Mouse (Mus musculus) heart, postnatal 0 days (tissue): ENCODE measurements around the gene Prkaca. TPM values are rescaled to one million over a fixed set of nuclear protein-coding genes. Genes with fewer than 3 reads are reported as not detected.

Source experiments
- ATAC-seq: fragments of 200-750 bp; cut with Nextera tagmentation; 2 replicates; pipeline ENCODE4 v1.8.0; 2017; ENCODE audit warnings: low read depth, moderate number of reproducible peaks, moderate library complexity; ENCODE audit not compliant: insufficient read depth
- DNase-seq: peaks from one replicate; pipeline ENCODE4 v3.0.0-alpha.2; 2016; ENCODE audit warnings: low spot score
- H3K27ac ChIP-seq: fragments of 300-500 bp; sonication (generic); 2 replicates; pipeline ENCODE4 v1.5.1; 2014; ENCODE audit warnings: low read depth, mild to moderate bottlenecking
- H3K27me3 ChIP-seq: fragments of 300-500 bp; sonication (generic); 2 replicates; pipeline ENCODE4 v1.6.1; 2014; ENCODE audit warnings: low read length, mixed read lengths; ENCODE audit not compliant: control insufficient read depth, insufficient read depth
- H3K36me3 ChIP-seq: fragments of 300-500 bp; sonication (generic); replicated peaks from 2 replicates; pipeline ENCODE4 v1.6.1; 2014; ENCODE audit warnings: low read length, mixed read lengths; ENCODE audit not compliant: control insufficient read depth, insufficient read depth
- H3K4me1 ChIP-seq: fragments of 300-500 bp; sonication (generic); 2 replicates; pipeline ENCODE4 v1.6.1; 2014; ENCODE audit warnings: antibody characterized with exemption; ENCODE audit not compliant: control insufficient read depth, insufficient read depth
- H3K4me2 ChIP-seq: fragments of 300-500 bp; sonication (generic); 2 replicates; pipeline ENCODE4 v1.6.1; 2014; ENCODE audit warnings: low read depth, mild to moderate bottlenecking, low read length, moderate library complexity
- H3K4me3 ChIP-seq: fragments of 300-500 bp; sonication (generic); 2 replicates; pipeline ENCODE4 v1.5.1; 2014; ENCODE audit warnings: low read depth, low read length
- H3K9ac ChIP-seq: fragments of 300-500 bp; sonication (generic); replicated peaks from 2 replicates; pipeline ENCODE4 v1.6.1; 2014; ENCODE audit warnings: low read depth, low read length, mixed read lengths
- H3K9me3 ChIP-seq: fragments of 300-500 bp; sonication (generic); replicated peaks from 2 replicates; pipeline ENCODE4 v1.6.1; 2016; ENCODE audit warnings: low read length; ENCODE audit not compliant: control insufficient read depth
- CTCF ChIP-seq: IDR thresholded peaks from 2 replicates; pipeline ENCODE4 v1.5.1; 2016; ENCODE audit warnings: antibody characterized with exemption, control low read depth, low read depth
- EP300 ChIP-seq: IDR thresholded peaks from 2 replicates; pipeline ENCODE4 v1.6.1; 2016; ENCODE audit warnings: antibody characterized with exemption, low read depth
- WGBS: fragments of 180-500 bp; shearing (Covaris S2); extraction: QIAGEN DNeasy Blood & Tissue Kit; methylation state at CpG from one replicate; pipeline ENCODE4 v1.1.7; 2014; 5-methylcytosine and 5-hydroxymethylcytosine counted together
- polyA plus RNA-seq: library from polyadenylated mRNA; unstranded; fragments of >200 nt; fragmentation: Nextera tagmentation; extraction: Ambion mirVana; gene quantifications from 2 replicates; pipeline ENCODE4 v1.2.1, GENCODE M21; 2015
- total RNA-seq: library from RNA; depleted of rRNA; stranded (reverse); fragments of >200 nt; gene quantifications from 2 replicates; pipeline ENCODE4 v1.2.3, GENCODE M21; 2014; ENCODE audit warnings: low replicate concordance

Gene Prkaca
- total and polyA plus RNA-seq, 2 experiments from 2014 or later, result 246 to 312 TPM

- Histone ChIP-seq H3K36me3 (peaks cover 31% of the 10 kb centered on the region), H3K27ac (no peak overlapping the region), H3K4me2 (peak overlapping the region; percentile 71), H3K4me3 (peak overlapping the region; percentile 61), H3K9ac (peak overlapping the region; percentile 35; the same call in 1 of the 2 replicates), H3K4me1 (peaks cover 20% of the 10 kb centered on the region; the same call in 1 of the 2 replicates), H3K27me3 (no peaks in the 10 kb centered on the region), H3K9me3 (no peaks in the 10 kb centered on the region)
- WGBS, result 64% methylated on average over 16 of the region's 16 CpGs
- ATAC-seq (no peak), DNase-seq (no peak)
- TF ChIP-seq EP300 (no peak), CTCF (no peak)
Observed at GRCm38 (mm10) chr8:83999057-83999705, 26.4 kb downstream of the Prkaca start.

GRCm38 (mm10) chr8:83999825-84000224, 27.0 kb downstream of the Prkaca start:
- DNase-seq, result no peak
- no peak for TF ChIP-seq CTCF
- TF ChIP-seq EP300, result no peak
- peaks cover 23% of the 10 kb centered on the region; the same call in 1 of the 2 replicates for H3K4me1 ChIP-seq
- WGBS, result 93% methylated on average over 2 of the region's 2 CpGs
- H3K27ac ChIP-seq, result no peak overlapping the region
- H3K27me3 ChIP-seq, result no peaks in the 10 kb centered on the region
- H3K4me3 ChIP-seq, result no peak overlapping the region
- no peak for ATAC-seq
- no peak overlapping the region for H3K9ac ChIP-seq
- H3K36me3 ChIP-seq, result peaks cover 26% of the 10 kb centered on the region
- no peaks in the 10 kb centered on the region for H3K9me3 ChIP-seq
- H3K4me2 ChIP-seq, result no peak overlapping the region

GRCm38 (mm10) chr8:84001281-84002000, 28.6 kb downstream of the Prkaca start, which contains the start of gene 1700067K01Rik:
TSS of gene 1700067K01Rik (plus strand) at chr8:84001502.
- ATAC-seq (no peak), DNase-seq (no peak)
- H3K9me3 ChIP-seq, result no peaks in the 10 kb centered on the region
- no peak within 1 kb of the TSS for H3K27ac ChIP-seq
- H3K9ac ChIP-seq, result no peak within 1 kb of the TSS
- TF ChIP-seq EP300, result no peak
- TF ChIP-seq CTCF, result no peak
- H3K4me1 ChIP-seq, result peaks cover 22% of the 10 kb centered on the region; the same call in 1 of the 2 replicates
- H3K36me3 ChIP-seq, result peaks cover 21% of the 10 kb centered on the region; the same call in 1 of the 2 replicates
- H3K4me2 ChIP-seq, result no peak within 1 kb of the TSS
- H3K27me3 ChIP-seq, result no peaks in the 10 kb centered on the region
- 58% methylated on average over 56 of the region's 61 CpGs for WGBS
- no peak within 1 kb of the TSS for H3K4me3 ChIP-seq

GRCm38 (mm10) chr8:84002957-84003611, 30.3 kb downstream of the Prkaca start:
- no peak overlapping the region for H3K27ac ChIP-seq
- H3K4me3 ChIP-seq, result no peak overlapping the region
- no peak overlapping the region for H3K4me2 ChIP-seq
- no peak overlapping the region for H3K9ac ChIP-seq
- H3K4me1 ChIP-seq, result peaks cover 20% of the 10 kb centered on the region; the same call in 1 of the 2 replicates
- no peak for DNase-seq
- no peak for ATAC-seq
- H3K9me3 ChIP-seq, result no peaks in the 10 kb centered on the region
- no peak for TF ChIP-seq EP300
- no peak for TF ChIP-seq CTCF
- H3K36me3 ChIP-seq, result peaks cover 21% of the 10 kb centered on the region; the same call in 1 of the 2 replicates
- no peaks in the 10 kb centered on the region for H3K27me3 ChIP-seq
- WGBS, result 68% methylated on average over 12 of the region's 12 CpGs

- H3K27ac ChIP-seq, result no peak overlapping the region
Observed at GRCm38 (mm10) chr8:84003612-84004246, 30.9 kb downstream of the Prkaca start.

More at GRCm38 (mm10) chr8:84003612-84004246, 30.9 kb downstream of the Prkaca start:
- Histone ChIP-seq H3K36me3 (peaks cover 21% of the 10 kb centered on the region; the same call in 1 of the 2 replicates), H3K9me3 (no peaks in the 10 kb centered on the region), H3K4me3 (peak overlapping the region; percentile 58; the same call in 1 of the 2 replicates), H3K4me2 (peak overlapping the region; percentile 84), H3K9ac (peak overlapping the region; percentile 66; the same call in 1 of the 2 replicates), H3K4me1 (peaks cover 20% of the 10 kb centered on the region; the same call in 1 of the 2 replicates), H3K27me3 (no peaks in the 10 kb centered on the region)
- no peak for ATAC-seq
- TF ChIP-seq CTCF (0 out of 2 replicates have a peak, but pooled peaks have one; percentile 7), EP300 (no peak)
- WGBS, result 69% methylated on average over 6 of the region's 6 CpGs
- DNase-seq, result no peak
